Mouse (Mus musculus) adrenal gland, postnatal 25 days (tissue): ENCODE measurements around the gene Galnt9. TPM values are rescaled to one million over a fixed set of nuclear protein-coding genes. Genes with fewer than 3 reads are reported as not detected.

ENCODE experiments used
- DNase-seq: peaks from one replicate; pipeline ENCODE4 v3.0.0; 2021; ENCODE audit warnings: mixed read lengths
- long read RNA-seq: library from polyadenylated mRNA; stranded (forward); transcript quantifications from one replicate; pipeline ENCODE4 v2.0.0, GENCODE M21; 2021
- total RNA-seq: library from RNA; stranded (reverse); gene quantifications from 2 replicates; pipeline ENCODE4 v1.2.3, GENCODE M21; 2021

The Galnt9 gene
- total RNA-seq = 0.09 and 0.33 TPM in 2 replicates
- long read RNA-seq = 0 reads

DNA sequence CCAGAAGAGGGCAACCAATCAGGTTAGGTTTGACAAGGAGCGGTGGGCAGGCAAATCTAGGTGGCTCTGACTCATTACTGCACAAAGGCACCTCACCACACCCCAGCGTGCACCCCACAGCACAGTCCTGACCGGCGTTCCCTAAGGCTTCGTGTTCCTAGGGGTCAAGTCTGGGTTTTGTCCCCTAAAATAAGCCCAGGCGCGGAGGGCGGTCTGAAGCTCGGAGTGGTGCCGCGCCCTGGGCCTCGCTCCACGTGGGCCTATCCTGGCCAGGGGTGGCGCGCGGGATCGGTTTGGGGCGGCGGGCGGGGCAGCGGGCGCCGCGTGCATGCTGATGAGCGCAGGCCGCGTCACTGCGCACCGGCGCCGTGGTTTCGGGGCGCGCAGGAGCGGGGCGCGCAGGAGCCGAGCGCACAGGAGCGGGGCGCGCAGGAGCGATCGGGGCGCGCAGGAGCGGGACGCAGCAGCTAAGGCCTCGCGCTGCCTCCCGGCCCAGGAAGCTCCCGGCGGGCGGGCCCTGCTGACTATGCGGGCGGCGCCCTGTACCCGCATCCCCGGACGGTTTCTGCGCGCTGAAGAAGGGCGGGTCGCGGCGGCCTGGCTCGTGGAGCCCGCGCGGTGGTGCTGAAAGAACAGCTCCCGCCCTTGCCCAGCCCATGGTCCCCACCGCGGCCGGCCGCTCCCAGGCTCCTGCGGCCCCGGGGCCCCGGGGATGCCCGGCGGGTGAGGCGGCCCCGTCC lies at the start of gene Galnt9:
Galnt9 (plus strand) TSS at position 405 of the 740 bp plus-strand sequence.
- DNase-seq = peak; percentile 82

DNA sequence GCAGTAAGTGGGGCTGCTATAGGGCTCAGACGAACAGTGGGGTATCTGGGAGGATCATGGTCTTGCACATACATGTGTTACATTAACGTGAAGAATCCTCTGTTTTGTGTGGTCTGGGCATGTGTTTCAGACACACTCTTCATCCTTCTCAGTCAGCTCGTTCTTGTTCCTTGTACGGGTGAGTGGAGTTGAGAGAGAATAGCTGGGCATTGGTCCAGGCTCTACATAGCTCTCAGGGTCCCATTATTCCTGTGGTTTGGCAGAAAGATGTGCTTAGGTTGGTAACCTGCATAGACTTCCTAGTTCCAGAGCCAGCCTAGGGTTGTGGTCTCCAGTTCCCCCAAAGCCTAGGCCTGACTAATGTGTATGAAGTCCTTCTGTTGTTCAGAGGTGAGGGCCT lies 49.8 kb upstream of the Galnt9 start:
- no peak for DNase-seq

DNA sequence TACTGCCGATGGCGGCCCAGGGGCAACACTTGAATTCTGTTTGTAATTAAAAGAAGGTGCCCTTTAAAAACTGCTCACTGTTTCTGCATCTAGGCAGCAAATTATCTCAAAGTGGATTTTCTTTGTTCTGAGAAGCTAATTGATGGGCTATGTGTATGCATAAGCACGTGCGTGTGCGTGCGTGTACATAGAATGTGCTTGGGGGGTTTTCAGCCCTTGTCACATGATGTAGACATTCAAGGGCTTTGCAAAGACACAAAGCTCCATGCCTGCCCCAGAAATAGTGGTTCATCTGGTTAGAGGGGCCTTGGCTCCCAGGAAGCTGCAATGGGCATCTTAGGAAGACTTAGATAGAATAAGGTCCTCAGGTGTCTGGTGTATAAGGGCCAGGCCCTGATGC lies 49.1 kb upstream of the Galnt9 start:
- no peak for DNase-seq

DNA sequence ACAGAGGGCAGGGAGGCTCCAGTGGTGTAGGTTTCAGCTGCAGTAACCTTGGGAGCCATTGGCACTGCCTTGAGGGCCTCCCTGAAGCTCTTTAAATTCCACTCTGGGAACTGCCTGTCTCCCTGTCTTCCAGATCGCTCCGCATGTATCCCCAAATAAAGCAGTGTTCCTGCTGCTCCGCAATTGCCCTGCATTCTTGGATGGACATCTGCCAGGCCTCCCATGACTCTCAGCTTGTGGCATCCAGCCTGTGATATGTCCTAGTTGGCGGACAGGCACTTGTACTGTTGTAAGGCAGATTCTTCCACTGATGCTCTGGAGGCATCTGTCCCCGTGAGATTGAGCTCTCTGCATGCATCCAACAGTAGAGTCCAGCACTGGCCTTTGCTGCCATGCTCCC lies 46.6 kb upstream of the Galnt9 start:
- DNase-seq = peak; percentile 27

DNA sequence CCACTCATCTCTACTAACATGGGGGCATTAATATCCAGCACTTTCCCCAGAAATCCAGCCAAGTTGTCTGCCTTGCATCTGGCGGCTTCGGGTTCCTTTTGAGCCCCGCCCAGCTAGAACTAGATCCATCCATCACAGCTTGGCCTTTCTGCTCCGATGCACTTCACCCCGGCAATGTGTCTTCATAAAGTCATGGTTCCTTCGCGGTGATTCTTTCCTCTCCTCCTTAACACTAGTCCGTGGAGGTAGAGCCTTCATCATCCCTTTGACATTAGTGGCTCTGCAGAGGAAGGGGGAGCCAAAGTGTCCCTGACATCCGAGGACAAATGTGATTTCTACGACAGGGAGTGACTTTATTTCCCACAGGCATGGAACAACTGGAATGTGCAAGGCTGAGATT lies 46.1 kb upstream of the Galnt9 start:
- no peak for DNase-seq

DNA sequence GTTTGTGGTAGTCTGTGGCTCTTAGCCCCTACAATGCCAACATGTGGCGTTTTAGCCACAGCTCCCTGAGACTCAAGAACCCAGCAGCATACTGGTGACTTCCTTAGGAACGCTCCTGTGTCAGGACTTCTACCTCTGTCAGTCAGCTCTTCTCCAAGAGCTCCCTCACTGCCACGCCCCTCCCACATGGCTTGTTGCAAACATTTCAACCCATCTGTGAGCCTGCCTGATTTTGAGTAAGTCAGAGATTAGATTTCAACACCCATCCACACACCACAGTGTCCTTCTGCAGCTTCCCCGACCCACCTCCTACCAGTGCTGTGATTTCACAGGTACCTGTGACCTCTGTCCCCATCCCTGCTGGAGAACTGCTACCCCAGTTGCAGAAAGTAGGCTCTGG lies 43.9 kb upstream of the Galnt9 start:
- DNase-seq = no peak

DNA sequence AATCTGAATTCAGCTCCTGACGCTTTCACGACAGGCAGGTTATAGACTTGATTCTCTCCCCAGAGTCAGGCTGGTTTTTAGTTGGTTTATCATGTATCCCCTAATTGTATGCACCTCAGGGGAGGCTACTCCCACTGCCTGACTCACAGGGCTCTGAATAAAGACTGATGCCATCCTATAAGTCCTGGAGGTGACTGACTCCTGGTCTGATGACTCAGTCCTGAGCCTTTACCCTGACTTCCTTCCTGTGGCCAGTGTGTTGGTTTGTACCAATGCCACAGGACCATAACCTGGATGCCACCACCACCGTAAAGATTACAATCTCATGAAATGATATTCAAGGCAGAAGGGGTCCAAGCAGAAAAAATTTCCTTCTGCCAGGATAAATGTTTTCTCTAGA lies 40.8 kb upstream of the Galnt9 start:
- no peak for DNase-seq

DNA sequence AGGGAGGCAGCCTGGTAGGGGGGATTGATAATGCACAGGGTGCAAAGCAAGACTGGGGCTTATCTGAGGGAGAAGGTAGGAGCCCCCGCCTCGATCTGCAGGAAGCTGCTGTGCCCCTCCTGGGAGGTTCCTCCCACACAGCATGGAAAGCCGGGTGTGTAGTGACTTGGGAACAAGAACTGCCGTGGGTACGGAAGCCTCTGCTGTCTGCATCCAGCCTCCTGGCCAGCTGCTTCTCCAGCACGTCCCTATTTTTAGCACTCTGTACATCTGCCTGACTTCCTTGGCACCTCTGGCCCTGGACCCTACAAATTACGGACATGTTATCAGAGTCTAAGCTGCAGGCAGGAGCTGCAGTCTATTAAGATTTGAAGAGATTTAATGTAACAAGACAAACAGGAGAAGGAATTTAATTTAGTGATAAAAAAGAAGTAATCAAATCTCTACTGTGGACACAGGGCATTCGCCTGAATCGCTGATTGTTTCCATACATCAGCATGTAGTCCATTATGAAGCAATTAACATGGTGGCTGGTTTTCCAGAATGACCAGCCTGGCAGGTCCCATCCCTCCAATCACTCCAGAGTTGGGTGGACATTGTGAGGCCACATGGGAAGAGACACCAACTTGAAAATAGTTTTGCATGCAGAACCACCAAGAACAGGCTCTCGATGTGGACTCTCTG lies 38.4 kb upstream of the Galnt9 start:
- DNase-seq = no peak

DNA sequence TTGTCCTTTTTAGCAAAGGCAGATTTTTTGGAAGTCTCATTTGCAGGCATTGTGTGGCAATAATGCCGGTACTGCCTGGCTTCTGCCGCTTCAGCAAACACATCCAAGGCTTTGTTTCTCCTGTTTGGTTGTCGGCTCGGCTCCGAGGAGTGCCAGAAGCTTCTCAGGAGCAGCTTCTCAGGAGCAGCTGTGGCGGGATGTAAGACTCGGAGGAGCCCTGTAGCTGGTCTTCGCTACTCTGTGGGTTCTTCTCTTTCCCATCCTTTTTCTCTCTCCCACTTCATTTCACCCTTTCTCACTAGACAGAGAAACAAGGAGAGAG lies 37.9 kb upstream of the Galnt9 start:
- DNase-seq = no peak

DNA sequence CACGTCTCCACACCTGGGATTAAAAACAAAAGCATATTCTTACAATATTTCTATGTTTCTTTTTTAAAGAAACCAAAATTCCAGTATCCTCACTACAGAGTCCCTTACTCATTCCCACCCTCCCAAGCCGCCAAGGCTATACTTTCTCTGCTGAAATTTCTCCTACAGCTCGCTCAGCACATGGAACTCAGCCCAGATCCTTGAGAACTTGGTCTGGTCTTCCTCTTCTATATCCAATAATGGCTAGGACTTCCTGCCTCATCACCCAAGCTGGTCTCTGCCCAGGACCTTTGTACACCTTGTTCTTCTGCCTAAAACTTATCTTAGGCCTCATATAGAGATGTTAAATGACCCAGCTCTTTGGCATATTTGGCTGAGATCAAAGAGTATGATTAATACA lies 37.3 kb upstream of the Galnt9 start:
- DNase-seq = no peak

DNA sequence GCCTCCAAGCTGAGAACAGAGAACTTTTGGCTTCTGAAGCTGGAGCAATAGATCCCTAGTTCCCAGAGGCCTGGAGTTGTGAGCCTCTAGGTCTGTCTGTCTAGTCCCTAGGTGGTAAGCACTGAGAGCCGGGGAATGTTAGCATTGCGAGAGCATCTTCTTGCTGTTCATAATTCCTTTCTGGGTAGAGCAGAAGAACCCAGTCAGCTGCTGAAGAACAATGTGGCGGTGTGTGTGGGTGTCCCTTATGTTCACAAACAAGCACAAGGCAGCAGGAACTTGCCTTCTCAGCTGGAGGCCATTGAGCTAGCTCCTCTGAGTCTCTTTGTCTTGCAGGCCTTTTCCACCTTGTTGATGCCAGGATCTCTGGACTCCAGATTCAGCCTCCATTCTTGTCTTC lies 36.2 kb upstream of the Galnt9 start:
- no peak for DNase-seq

DNA sequence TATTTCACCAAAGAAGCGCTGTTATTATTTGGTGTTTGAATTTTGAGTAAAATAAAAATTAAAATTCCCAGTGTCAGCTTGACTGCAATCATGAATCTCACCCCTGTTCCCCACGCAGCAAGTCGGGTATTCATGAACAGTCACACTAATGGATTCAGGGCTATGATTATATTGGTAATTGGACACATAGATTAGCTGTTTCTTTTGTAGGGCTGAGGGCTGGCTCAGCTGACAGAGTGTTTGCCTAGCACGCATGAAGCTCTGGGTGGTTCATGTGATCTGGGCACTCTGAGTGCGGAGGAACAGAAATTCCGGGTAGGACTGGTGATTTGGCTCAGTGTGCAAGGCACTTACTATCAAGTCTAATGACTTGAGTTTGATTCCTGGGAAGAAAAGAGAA lies 33.8 kb upstream of the Galnt9 start:
- no peak for DNase-seq

DNA sequence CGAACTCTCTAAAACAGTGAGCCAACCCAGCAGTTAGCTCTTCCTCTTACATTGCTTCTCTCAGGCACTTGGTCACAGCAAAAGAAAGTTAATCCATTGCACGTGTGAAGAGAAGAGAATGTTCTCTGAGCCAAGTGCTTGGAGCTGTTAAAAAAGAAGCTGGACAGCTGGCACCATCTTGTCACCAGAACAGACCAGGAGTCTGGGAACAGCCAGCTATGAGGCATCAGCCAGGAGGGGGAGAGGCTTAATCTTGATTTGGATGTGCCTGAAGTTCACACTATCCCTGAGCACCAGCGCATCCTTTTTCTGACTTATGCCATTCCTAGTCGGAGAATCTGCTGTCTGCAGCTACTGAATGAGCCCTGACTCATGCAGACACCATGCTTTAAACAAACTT lies 30.4 kb upstream of the Galnt9 start:
- no peak for DNase-seq

DNA sequence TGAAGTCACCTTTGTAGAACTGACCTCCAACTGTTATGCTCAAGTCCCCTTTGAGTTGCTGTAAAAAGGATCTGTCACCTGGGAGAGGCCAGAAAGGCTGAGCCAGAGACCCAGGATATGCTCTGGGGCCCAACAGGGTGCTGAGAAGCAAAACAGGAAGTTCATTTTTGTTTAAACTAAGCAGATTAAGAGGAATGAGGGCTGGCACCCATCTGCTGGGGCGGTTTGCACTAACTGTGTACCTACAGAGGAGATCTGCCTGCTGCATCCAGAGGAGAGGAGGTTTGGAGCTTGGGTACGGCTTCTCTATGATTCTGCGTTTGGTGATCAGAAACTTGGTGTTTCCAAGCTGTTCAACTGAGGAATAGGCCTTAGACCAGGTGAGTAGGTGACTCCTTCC lies 29.5 kb upstream of the Galnt9 start:
- no peak for DNase-seq

DNA sequence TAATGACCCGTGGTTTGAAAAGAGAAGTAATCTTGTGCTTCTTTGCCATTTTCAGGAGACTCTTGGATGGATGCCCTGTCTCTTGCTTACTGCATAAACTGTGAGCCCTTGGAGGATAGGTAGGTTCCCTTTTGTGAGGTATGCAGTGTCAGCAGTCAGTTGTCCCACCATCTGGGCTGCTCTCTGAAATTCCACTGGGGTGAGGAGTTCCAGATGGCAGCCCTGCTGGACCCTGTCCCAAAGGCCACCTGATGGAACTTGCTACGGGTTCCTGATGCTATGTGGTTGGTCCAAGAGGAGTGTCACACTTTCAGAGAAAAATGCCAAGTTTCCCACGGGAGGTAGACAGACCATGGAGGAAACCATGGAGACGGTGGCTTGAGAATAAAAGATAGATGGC lies 27.8 kb upstream of the Galnt9 start:
- no peak for DNase-seq

DNA sequence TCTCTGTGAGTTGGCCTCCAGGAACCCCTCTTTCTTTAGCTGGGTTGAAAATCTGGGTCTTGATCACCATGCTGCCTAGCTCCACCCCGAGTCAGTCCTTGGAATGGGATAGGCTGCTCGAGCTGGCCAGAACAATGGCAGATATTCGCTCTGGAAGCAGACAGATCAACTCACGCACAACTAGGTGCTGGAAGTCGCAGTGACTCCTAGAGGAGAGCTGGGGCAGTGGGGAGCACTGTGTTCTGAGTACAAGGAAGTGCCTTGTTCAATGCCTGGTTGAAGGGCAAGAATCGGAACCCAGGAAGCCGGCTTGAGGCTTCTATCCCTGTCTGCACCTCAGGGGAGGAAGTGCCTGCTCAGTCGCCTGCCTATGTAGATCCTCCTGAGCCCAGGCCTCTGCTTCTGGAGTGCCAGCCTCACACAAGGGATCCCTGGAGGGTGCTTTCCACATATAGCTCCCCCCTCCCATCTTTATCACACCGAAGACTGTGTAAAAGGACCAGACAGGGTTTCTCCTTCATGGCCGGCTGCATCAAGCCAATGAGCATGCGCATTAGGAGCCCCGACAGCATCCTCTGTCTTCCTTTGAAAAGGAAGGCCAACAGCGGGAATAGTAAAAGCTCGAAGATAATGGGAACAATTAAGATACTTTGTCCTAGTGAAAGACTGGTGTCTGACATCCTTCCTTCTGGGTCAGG lies 25.9 kb upstream of the Galnt9 start:
- DNase-seq = no peak

DNA sequence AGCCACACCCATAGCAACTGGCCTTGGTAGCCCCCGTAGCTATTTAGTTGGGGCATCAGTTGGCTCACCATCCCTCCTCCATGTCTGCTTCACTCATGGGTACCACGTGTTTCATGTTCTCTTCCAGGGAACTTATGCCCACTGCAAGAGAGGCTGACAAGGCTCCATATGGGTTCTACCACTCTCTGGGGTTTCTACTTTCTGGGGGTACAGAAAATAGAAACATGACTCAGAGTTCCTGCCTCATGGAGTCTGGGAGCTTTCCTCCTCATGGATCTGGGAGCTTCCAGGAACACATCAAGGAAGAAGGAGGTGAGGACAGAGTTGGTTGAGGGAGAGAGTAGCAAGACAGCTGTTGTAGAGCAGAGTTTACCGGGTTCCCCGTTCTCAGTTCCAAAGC lies 23.2 kb upstream of the Galnt9 start:
- no peak for DNase-seq

DNA sequence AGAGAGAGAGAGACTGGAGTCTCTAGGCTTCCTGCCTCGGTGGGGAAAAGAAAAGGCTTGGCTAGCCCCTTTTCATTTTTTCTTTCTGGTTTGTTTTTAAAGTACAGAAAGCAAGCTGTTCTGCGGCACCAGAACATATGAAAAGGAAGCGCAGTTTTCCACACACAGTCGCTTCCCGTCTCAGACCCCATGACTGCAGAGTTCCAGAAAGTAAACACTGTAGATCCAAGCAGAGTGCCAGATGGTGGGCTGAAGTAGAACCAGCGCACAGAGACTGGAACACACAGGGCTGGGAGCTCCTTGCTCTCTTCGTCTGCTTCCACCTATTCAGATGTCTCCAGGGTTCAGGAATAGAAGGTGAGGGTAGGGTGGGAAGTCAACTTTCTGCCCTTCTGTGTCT lies 22.3 kb upstream of the Galnt9 start:
- DNase-seq = no peak

DNA sequence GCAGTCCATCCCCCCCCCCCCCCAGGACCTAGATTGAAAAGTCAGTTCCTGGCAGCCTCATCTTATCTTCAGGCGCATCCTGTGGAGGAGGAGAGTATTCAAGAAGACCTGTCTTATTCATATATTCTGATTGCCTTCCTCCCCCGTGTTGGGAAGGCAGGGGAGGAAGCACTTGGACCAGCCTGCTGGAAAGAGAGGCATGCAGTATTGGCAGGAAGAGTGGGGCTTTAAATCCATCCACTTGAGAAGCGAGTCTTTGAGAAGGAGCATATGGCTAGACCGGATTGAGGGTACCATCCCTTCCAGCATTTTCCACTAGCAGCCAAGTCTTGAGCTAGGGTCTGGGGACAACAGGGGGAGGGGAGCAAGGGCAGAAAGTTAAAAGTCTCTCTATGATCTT lies 20.9 kb upstream of the Galnt9 start:
- no peak for DNase-seq

DNA sequence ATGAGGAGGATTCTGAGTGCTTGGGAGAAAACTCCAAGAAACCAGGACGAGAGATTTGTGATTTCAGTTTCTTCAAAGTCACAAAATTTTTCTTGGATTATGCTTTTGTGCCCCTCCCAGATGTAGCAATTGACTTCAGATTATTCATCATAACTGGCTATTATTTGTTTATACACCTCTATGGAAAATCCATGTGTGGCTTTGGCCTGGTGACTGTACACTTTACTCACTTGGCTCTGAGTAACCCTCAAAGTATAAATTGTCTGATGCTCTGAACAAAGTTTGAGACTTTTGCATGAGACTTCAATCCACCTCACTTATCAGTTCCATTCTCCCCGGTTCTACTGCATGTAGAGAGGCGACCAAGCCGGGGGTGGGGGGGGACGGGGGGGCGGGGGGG lies 18.5 kb upstream of the Galnt9 start:
- DNase-seq = no peak

DNA sequence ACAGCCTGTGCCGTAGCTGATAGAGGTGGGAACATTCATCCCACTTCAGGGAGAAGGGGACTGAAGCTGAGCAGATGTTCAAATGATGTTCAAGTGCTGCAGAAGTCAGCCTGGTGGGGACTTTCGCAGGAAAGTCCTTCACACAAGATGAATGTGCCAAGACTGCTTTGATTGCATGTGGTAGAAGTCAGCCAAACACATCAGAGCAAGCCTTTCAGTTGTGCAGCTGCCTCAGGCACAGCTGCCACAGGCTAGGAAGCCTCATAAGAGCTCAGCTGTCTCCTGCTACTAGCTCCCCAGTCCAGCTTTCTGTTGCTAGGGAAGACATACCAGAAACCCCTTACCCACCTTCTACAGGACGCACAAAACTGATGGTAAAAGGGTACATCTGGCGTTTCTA lies 17.6 kb upstream of the Galnt9 start:
- DNase-seq = no peak

DNA sequence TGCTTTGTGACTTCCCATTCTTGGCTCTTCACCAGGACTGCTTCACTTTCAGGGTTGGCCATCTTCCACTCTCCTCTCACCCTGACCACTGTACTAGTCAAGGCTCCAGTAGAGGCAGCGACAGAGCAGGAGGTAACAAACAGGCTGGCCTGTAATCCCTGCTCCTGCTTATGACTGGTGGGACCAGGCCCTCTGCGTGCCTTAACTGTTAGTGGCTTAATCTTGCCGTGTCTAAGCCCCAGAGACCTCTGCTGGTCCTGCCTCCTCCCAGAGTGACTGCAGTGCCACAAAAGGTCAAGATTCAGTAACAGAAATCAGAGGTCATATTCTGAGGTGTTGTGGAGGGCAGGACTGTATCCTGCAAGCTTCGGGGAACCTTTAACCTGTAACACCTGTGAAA lies 13.1 kb upstream of the Galnt9 start:
- DNase-seq = no peak

DNA sequence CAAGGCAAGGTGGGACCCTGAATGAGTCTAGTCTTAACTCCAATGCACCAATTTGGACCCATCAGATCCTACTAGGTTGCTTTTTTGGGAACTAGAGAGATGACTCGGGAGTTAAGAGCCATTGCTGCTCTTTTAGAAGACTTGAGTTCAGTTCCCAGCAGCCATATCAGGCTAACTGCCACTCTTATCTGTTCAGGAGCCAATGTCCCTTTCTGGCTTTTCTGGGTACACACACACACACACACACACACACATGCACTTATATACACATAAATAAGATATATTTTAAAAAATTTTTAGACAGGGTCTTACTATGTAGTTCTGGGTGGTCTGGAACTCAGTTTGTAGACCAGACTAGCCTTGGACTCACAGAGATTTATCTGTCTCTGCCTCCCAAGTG lies 9.8 kb upstream of the Galnt9 start:
- no peak for DNase-seq

DNA sequence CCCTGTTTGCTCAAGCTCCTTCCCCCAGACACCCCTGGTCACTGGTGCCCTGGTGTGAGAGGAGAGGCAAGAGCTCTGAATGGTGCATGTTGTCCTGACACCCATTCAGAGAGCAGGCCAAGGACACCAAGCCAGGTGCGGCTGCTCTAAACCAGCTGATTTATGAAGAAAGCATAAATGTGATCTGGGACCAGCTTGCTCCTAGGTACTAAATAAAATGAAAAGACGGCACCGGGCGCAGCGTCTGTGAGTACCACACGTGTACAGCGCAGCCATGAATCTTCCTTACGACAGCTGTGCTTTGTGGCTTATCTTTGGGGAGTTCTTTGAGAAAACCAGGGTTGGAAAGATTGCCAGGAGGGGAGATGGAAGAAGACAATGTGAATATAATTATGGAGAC lies 8.2 kb upstream of the Galnt9 start:
- no peak for DNase-seq
